Mouse (Mus musculus) liver, embryonic 14.5 days (tissue): ENCODE measurements around the gene Pgpep1. TPM values are rescaled to one million over a fixed set of nuclear protein-coding genes. Genes with fewer than 3 reads are reported as not detected.

Experiments used
- ATAC-seq: fragments of 200-750 bp; cut with Nextera tagmentation; 2 replicates; pipeline ENCODE4 v1.8.0; 2017; ENCODE audit warnings: moderate number of reproducible peaks, mild to moderate bottlenecking, moderate library complexity; ENCODE audit not compliant: insufficient read depth
- DNase-seq, 3 experiments: peaks; one replicate each; pipeline ENCODE4 v3.0.0-alpha.2; 2012 to 2013; ENCODE audit warnings: low read depth in 3 of 3, low spot score in 3 of 3
- H3K27ac ChIP-seq: fragments of 300-500 bp; sonication (generic); 2 replicates; pipeline ENCODE4 v1.5.1; 2014; ENCODE audit warnings: moderate library complexity, mild to moderate bottlenecking, control low read depth, inconsistent platforms
- H3K27me3 ChIP-seq: fragments of 300-500 bp; sonication (generic); 2 replicates; pipeline ENCODE4 v1.6.1; 2014; ENCODE audit warnings: mild to moderate bottlenecking, low read length, moderate library complexity; ENCODE audit not compliant: control insufficient read depth, insufficient read depth
- H3K36me3 ChIP-seq: fragments of 300-500 bp; sonication (generic); replicated peaks from 2 replicates; pipeline ENCODE4 v1.6.1; 2014; ENCODE audit warnings: low read depth; ENCODE audit not compliant: control insufficient read depth, insufficient read depth
- H3K4me1 ChIP-seq, 2 experiments: fragments of 200-500 bp in 1 of 2; fragments of 300-500 bp in 1 of 2; sonication (generic) in 1 of 2; replicated peaks; 2 replicates each; pipeline ENCODE4 v1.6.1; 2012 to 2014; ENCODE audit warnings: antibody characterized with exemption in 1 of 2, inconsistent platforms in 1 of 2, low read length in 1 of 2; ENCODE audit not compliant: control insufficient read depth in 2 of 2, insufficient read depth in 2 of 2
- H3K4me2 ChIP-seq: fragments of 300-500 bp; sonication (generic); 2 replicates; pipeline ENCODE4 v1.6.1; 2014; ENCODE audit warnings: low read depth, mild to moderate bottlenecking, control low read depth, moderate library complexity
- H3K4me3 ChIP-seq, 2 experiments: fragments of 200-500 bp in 1 of 2; fragments of 300-500 bp in 1 of 2; sonication (generic) in 1 of 2; 2 replicates each; pipeline ENCODE4 v1.5.1; 2012 to 2014; ENCODE audit warnings: low read depth in 2 of 2, low read length in 2 of 2, mild to moderate bottlenecking in 2 of 2, control low read depth in 1 of 2, inconsistent platforms in 1 of 2, moderate library complexity in 1 of 2; ENCODE audit not compliant: insufficient read depth in 1 of 2
- H3K9ac ChIP-seq: fragments of 300-500 bp; sonication (generic); replicated peaks from 2 replicates; pipeline ENCODE4 v1.6.1; 2014; ENCODE audit warnings: mild to moderate bottlenecking, control low read depth, moderate library complexity
- H3K9me3 ChIP-seq: fragments of 300-500 bp; sonication (generic); 2 replicates; pipeline ENCODE4 v1.6.1; 2016; ENCODE audit warnings: low read length, mixed read lengths; ENCODE audit not compliant: control insufficient read depth
- CTCF ChIP-seq: IDR thresholded peaks from 2 replicates; pipeline ENCODE4 v1.5.1; 2016; ENCODE audit warnings: antibody characterized with exemption, low read depth, control low read depth
- EP300 ChIP-seq: IDR thresholded peaks from 2 replicates; pipeline ENCODE4 v1.6.1; 2016; ENCODE audit warnings: antibody characterized with exemption, low read depth
- WGBS: fragments of 180-500 bp; shearing (Covaris S2); extraction: QIAGEN DNeasy Blood & Tissue Kit; methylation state at CpG from one replicate; pipeline ENCODE4 v1.1.7; 2014; ENCODE audit not compliant: insufficient replicate concordance; 5-methylcytosine and 5-hydroxymethylcytosine counted together
- polyA plus RNA-seq, 2 experiments: library from polyadenylated mRNA; depleted of rRNA in 1 of 2; stranded (reverse) in 1 of 2; unstranded in 1 of 2; fragments of >200 nt; fragmentation: Nextera tagmentation in 1 of 2; extraction: Ambion mirVana in 1 of 2; gene quantifications; 2 replicates each; pipeline versions ENCODE4 v1.2.1 to v1.2.3; 2012 to 2014

Pgpep1 gene
- polyA plus RNA-seq, 2 experiments, result 8.6 to 19.8 TPM

GRCm38 (mm10) chr8:70689892-70690390 is 29.8 kb upstream of the Pgpep1 start:
- TF ChIP-seq CTCF (no peak), EP300 (no peak)
- H3K27me3 ChIP-seq, result no peaks in the 10 kb centered on the region
- H3K27ac ChIP-seq, result no peak overlapping the region
- H3K4me3 ChIP-seq, result no peak overlapping the region
- no peaks in the 10 kb centered on the region for H3K9me3 ChIP-seq
- peaks cover 2 to 7% of the 10 kb centered on the region in 2 experiments; a peak in 2 of 4 replicates for H3K4me1 ChIP-seq
- H3K4me2 ChIP-seq, result no peak overlapping the region
- H3K9ac ChIP-seq, result no peak overlapping the region
- ATAC-seq (no peak), DNase-seq (no peak)
- WGBS, result 51% methylated on average over 5 of the region's 5 CpGs
- H3K36me3 ChIP-seq, result no peaks in the 10 kb centered on the region

GRCm38 (mm10) chr8:70688136-70688535 is 27.9 kb upstream of the Pgpep1 start:
- no peaks in the 10 kb centered on the region for H3K9me3 ChIP-seq
- no peaks in the 10 kb centered on the region for H3K36me3 ChIP-seq
- H3K9ac ChIP-seq, result no peak overlapping the region
- no peak overlapping the region for H3K4me2 ChIP-seq
- TF ChIP-seq EP300, result no peak
- DNase-seq (no peak), ATAC-seq (no peak)
- H3K4me1 ChIP-seq, result no peaks in the 10 kb centered on the region; a peak in 1 of 4 replicates
- H3K27me3 ChIP-seq, result no peaks in the 10 kb centered on the region
- 73% methylated on average over 3 of the region's 3 CpGs for WGBS
- H3K27ac ChIP-seq, result no peak overlapping the region
- H3K4me3 ChIP-seq, result no peak overlapping the region

- H3K9ac ChIP-seq, result no peak overlapping the region
- no peak for ATAC-seq
- H3K36me3 ChIP-seq, result no peaks in the 10 kb centered on the region
- no peaks in the 10 kb centered on the region for H3K27me3 ChIP-seq
- H3K4me3 ChIP-seq, result no peak overlapping the region
- no peaks in the 10 kb centered on the region for H3K9me3 ChIP-seq
- no peak for TF ChIP-seq CTCF
- TF ChIP-seq EP300, result no peak
- no peak for DNase-seq
- no peaks in the 10 kb centered on the region; a peak in 1 of 4 replicates for H3K4me1 ChIP-seq
- 68% methylated on average over 8 of the region's 8 CpGs for WGBS
- H3K27ac ChIP-seq, result no peak overlapping the region
- H3K4me2 ChIP-seq, result no peak overlapping the region
These were observed 27.4 kb upstream of the Pgpep1 start for GRCm38 (mm10) chr8:70687576-70687975.

- Histone ChIP-seq H3K36me3 (no peaks in the 10 kb centered on the region; the same call in 1 of the 2 replicates), H3K4me1 (peaks cover 9 to 10% of the 10 kb centered on the region in 2 experiments), H3K4me2 (no peak overlapping the region), H3K9ac (no peak overlapping the region), H3K27ac (no peak overlapping the region), H3K4me3 (no peak overlapping the region), H3K27me3 (no peaks in the 10 kb centered on the region), H3K9me3 (no peaks in the 10 kb centered on the region)
- no peak for TF ChIP-seq EP300
- TF ChIP-seq CTCF, result no peak
- DNase-seq (no peak), ATAC-seq (no peak)
- WGBS, result 60% methylated on average over 7 of the region's 7 CpGs
These were observed 24.1 kb upstream of the Pgpep1 start for GRCm38 (mm10) chr8:70684291-70684690.

GRCm38 (mm10) chr8:70682692-70683091 is 22.5 kb upstream of the Pgpep1 start:
- Histone ChIP-seq H3K9ac (no peak overlapping the region), H3K4me2 (no peak overlapping the region), H3K9me3 (no peaks in the 10 kb centered on the region), H3K27me3 (no peaks in the 10 kb centered on the region), H3K27ac (no peak overlapping the region), H3K36me3 (peaks cover 6% of the 10 kb centered on the region), H3K4me3 (no peak overlapping the region), H3K4me1 (peaks cover 12 to 14% of the 10 kb centered on the region in 2 experiments)
- no peak for ATAC-seq
- DNase-seq, result no peak
- TF ChIP-seq EP300 (no peak), CTCF (no peak)
- WGBS, result 56% methylated on average over 3 of the region's 3 CpGs
